Mouse (Mus musculus): ENCODE measurements around the gene Mef2c. TPM values are rescaled to one million over a fixed set of nuclear protein-coding genes. Genes with fewer than 3 reads are reported as not detected.

Mef2c gene
- total and polyA plus RNA-seq, 3 experiments, result 99.9 to 159 (median 107) TPM

GRCm38 (mm10) chr13:83656773-83657172 lies 152.9 kb downstream of the Mef2c start:
- peaks cover 6 to 9% of the 10 kb centered on the region in 2 experiments; a peak in 3 of 4 replicates for H3K4me1 ChIP-seq (ENCODE audit: control insufficient read depth in 1 of 2, insufficient read depth in 2 of 2)
- no peaks in the 10 kb centered on the region for H3K9me3 ChIP-seq (replicated peaks; ENCODE audit: low read length)
- dilution Hi-C loops (cut with MboI; ENCODE audit: extremely low pct_ligation_motif_present, extremely low pct_unique_long_range_greater_than_20kb, low sequenced_read_pairs) (no loop called here), in situ Hi-C loops (cut with MboI; ENCODE audit: low pct_ligation_motif_present, low pct_unique_long_range_greater_than_20kb, low sequenced_read_pairs) (loop anchor here (10.0 to 25.0 kb wide), 2 partner anchors 582 to 1719 kb away; no protein-coding TSS in a partner anchor)
- TF ChIP-seq TBP (conservative IDR thresholded peaks at IDR 0.05; ENCODE audit: low read depth, low read length), result no peak
- TF ChIP-seq RAD21 (IDR thresholded peaks at IDR 0.05; ENCODE audit: low read depth, low read length), result peak; percentile 72
- H3K27me3 ChIP-seq (replicated peaks), result no peaks in the 10 kb centered on the region
- H3K79me2 ChIP-seq (replicated peaks; ENCODE audit: control insufficient read depth, extremely low read depth, insufficient read depth, poor library complexity, severe bottlenecking), result no peaks in the 10 kb centered on the region; the same call in 1 of the 2 replicates
- no peak overlapping the region for H3K27ac ChIP-seq (ENCODE audit: insufficient read depth, low read depth)
- no peak overlapping the region for H3K4me2 ChIP-seq (ENCODE audit: insufficient read depth, low read depth, poor library complexity, severe bottlenecking)
- no peak overlapping the region for H3K9ac ChIP-seq (ENCODE audit: insufficient read depth, low read depth)
- H3K4me3 ChIP-seq (replicated peaks in 1 of 3; ENCODE audit: low read depth in 2 of 3, low read length in 2 of 3, poor library complexity in 1 of 3), result no peak overlapping the region
- DNase-seq (ENCODE audit: extremely low read depth), result peak; percentile 40
- peaks cover 42 to 91% of the 10 kb centered on the region in 2 experiments for H3K36me3 ChIP-seq (replicated peaks in 1 of 2; ENCODE audit: control insufficient read depth in 1 of 2, insufficient read depth in 1 of 2, low read length in 1 of 2)

DNA sequence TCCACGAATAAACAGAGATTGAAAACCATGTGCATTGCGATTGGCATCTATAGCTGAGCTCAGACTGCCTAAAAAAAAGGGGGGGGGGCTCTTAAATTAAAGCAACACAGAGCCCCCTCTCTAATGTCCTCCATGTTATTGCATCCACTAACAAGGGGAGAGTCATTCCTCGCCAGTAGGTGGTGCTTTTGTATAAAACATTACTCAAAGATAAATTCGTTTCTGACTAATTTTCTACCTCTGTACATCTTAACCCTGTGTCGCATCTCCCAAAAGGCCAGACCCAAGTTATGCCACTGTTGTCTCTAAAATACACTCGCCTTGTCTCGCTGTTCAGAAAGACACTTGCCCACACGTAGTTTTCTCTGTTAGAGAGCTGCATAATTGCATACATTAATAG lies 156.9 kb downstream of the Mef2c start:
- H3K9ac ChIP-seq (ENCODE audit: insufficient read depth, low read depth), result no peak overlapping the region
- H3K27me3 ChIP-seq (replicated peaks), result no peaks in the 10 kb centered on the region
- H3K4me2 ChIP-seq (ENCODE audit: insufficient read depth, low read depth, poor library complexity, severe bottlenecking), result no peak overlapping the region
- TF ChIP-seq TBP (conservative IDR thresholded peaks at IDR 0.05; ENCODE audit: low read depth, low read length) (no peak), RAD21 (IDR thresholded peaks at IDR 0.05; ENCODE audit: low read depth, low read length) (no peak), ELF1 (IDR thresholded peaks at IDR 0.05; ENCODE audit: low read depth, low read length) (no peak), UBTF (IDR thresholded peaks at IDR 0.05; ENCODE audit: low read depth, low read length) (no peak), CTCF (conservative IDR thresholded peaks at IDR 0.05 in 1 of 2, IDR thresholded peaks at IDR 0.05 in 1 of 2; ENCODE audit: low read depth in 2 of 2, low read length in 2 of 2) (no peak), RCOR1 (conservative IDR thresholded peaks at IDR 0.05; ENCODE audit: low read depth, low read length) (no peak), USF2 (conservative IDR thresholded peaks at IDR 0.05; ENCODE audit: low read depth, low read length) (no peak), ETS1 (conservative IDR thresholded peaks at IDR 0.05; ENCODE audit: low read depth, low read length) (no peak), MXI1 (IDR thresholded peaks at IDR 0.05; ENCODE audit: low read depth, low read length) (no peak), MYC (IDR thresholded peaks at IDR 0.05; ENCODE audit: low read depth, low read length) (no peak), KAT2A (IDR thresholded peaks at IDR 0.05; ENCODE audit: insufficient replicate concordance, low read length) (no peak), IRF4 (IDR thresholded peaks at IDR 0.05; ENCODE audit: low read depth, low read length) (no peak)
- 0 out of 4 replicates have a peak, but pooled peaks cover 0 to 2% of the 10 kb centered on the region in 2 experiments for H3K4me1 ChIP-seq (ENCODE audit: control insufficient read depth in 1 of 2, insufficient read depth in 2 of 2)
- dilution Hi-C loops (cut with MboI; ENCODE audit: extremely low pct_ligation_motif_present, extremely low pct_unique_long_range_greater_than_20kb, low sequenced_read_pairs) (no loop called here), in situ Hi-C loops (cut with MboI; ENCODE audit: low pct_ligation_motif_present, low pct_unique_long_range_greater_than_20kb, low sequenced_read_pairs) (loop anchor here (25.0 kb wide), 1 partner anchor 1723 kb away; no protein-coding TSS in a partner anchor)
- H3K4me3 ChIP-seq (replicated peaks in 1 of 3; ENCODE audit: low read depth in 2 of 3, low read length in 2 of 3, poor library complexity in 1 of 3), result no peak overlapping the region
- DNase-seq (ENCODE audit: extremely low read depth), result no peak
- no peak overlapping the region for H3K27ac ChIP-seq (ENCODE audit: insufficient read depth, low read depth)
- H3K79me2 ChIP-seq (replicated peaks; ENCODE audit: control insufficient read depth, extremely low read depth, insufficient read depth, poor library complexity, severe bottlenecking), result no peaks in the 10 kb centered on the region
- no peaks in the 10 kb centered on the region for H3K9me3 ChIP-seq (replicated peaks; ENCODE audit: low read length)
- H3K36me3 ChIP-seq (replicated peaks in 1 of 2; ENCODE audit: control insufficient read depth in 1 of 2, insufficient read depth in 1 of 2, low read length in 1 of 2), result peaks cover 51 to 92% of the 10 kb centered on the region in 2 experiments

GRCm38 (mm10) chr13:83661166-83661565 lies 157.3 kb downstream of the Mef2c start:
- in situ Hi-C loops (cut with MboI; ENCODE audit: low pct_ligation_motif_present, low pct_unique_long_range_greater_than_20kb, low sequenced_read_pairs), result loop anchor here (25.0 kb wide), 1 partner anchor 1724 kb away; no protein-coding TSS in a partner anchor
- H3K4me1 ChIP-seq (ENCODE audit: control insufficient read depth in 1 of 2, insufficient read depth in 2 of 2), result 0 out of 4 replicates have a peak, but pooled peaks cover 0 to 2% of the 10 kb centered on the region in 2 experiments
- H3K4me2 ChIP-seq (ENCODE audit: insufficient read depth, low read depth, poor library complexity, severe bottlenecking), result no peak overlapping the region
- H3K27ac ChIP-seq (ENCODE audit: insufficient read depth, low read depth), result no peak overlapping the region
- H3K36me3 ChIP-seq (replicated peaks in 1 of 2; ENCODE audit: control insufficient read depth in 1 of 2, insufficient read depth in 1 of 2, low read length in 1 of 2), result peaks cover 49 to 92% of the 10 kb centered on the region in 2 experiments
- DNase-seq (ENCODE audit: extremely low read depth), result no peak
- H3K9me3 ChIP-seq (replicated peaks; ENCODE audit: low read length), result no peaks in the 10 kb centered on the region
- dilution Hi-C loops (cut with MboI; ENCODE audit: extremely low pct_ligation_motif_present, extremely low pct_unique_long_range_greater_than_20kb, low sequenced_read_pairs), result no loop called here
- H3K4me3 ChIP-seq (replicated peaks in 1 of 3; ENCODE audit: low read depth in 2 of 3, low read length in 2 of 3, poor library complexity in 1 of 3), result no peak overlapping the region
- no peak overlapping the region for H3K9ac ChIP-seq (ENCODE audit: insufficient read depth, low read depth)
- no peaks in the 10 kb centered on the region for H3K27me3 ChIP-seq (replicated peaks)
- no peak for TF ChIP-seq BHLHE40 (IDR thresholded peaks at IDR 0.05; ENCODE audit: low read depth, low read length)
- no peak for TF ChIP-seq NELFE (IDR thresholded peaks at IDR 0.05; ENCODE audit: low read depth, low read length)
- no peak for TF ChIP-seq GABPA (IDR thresholded peaks at IDR 0.05; ENCODE audit: insufficient replicate concordance, low read depth, low read length)
- no peak for TF ChIP-seq MAX (IDR thresholded peaks at IDR 0.05; ENCODE audit: low read length)
- TF ChIP-seq PAX5 (IDR thresholded peaks at IDR 0.05; ENCODE audit: low read length), result no peak
- no peak for TF ChIP-seq USF1 (IDR thresholded peaks at IDR 0.05; ENCODE audit: low read depth, low read length)
- TF ChIP-seq MEF2A (IDR thresholded peaks at IDR 0.05; ENCODE audit: borderline replicate concordance, low read depth, low read length), result no peak
- TF ChIP-seq SMC3 (IDR thresholded peaks at IDR 0.05; ENCODE audit: low read depth, low read length), result no peak
- no peak for TF ChIP-seq ZKSCAN1 (IDR thresholded peaks at IDR 0.05; ENCODE audit: borderline replicate concordance, low read depth, low read length)
- TF ChIP-seq CTCF (conservative IDR thresholded peaks at IDR 0.05 in 1 of 2, IDR thresholded peaks at IDR 0.05 in 1 of 2; ENCODE audit: low read depth in 2 of 2, low read length in 2 of 2), result no peak
- no peak for TF ChIP-seq HCFC1 (IDR thresholded peaks at IDR 0.05; ENCODE audit: low read depth, low read length)
- no peak for TF ChIP-seq IRF4 (IDR thresholded peaks at IDR 0.05; ENCODE audit: low read depth, low read length)
- H3K79me2 ChIP-seq (replicated peaks; ENCODE audit: control insufficient read depth, extremely low read depth, insufficient read depth, poor library complexity, severe bottlenecking), result no peaks in the 10 kb centered on the region

All from CH12.LX (cell line).